Mouse (Mus musculus): ENCODE data around the gene Cpn1. TPM values are rescaled to one million over a fixed set of nuclear protein-coding genes. Genes with fewer than 3 reads are reported as not detected.

Cpn1 gene
- polyA plus RNA-seq, 1 experiment = 0.15 TPM

- no peak for TF ChIP-seq CTCF (IDR thresholded peaks at IDR 0.05; ENCODE audit: borderline replicate concordance, extremely low read depth, insufficient read depth, insufficient read length)
- TF ChIP-seq POLR2A (IDR thresholded peaks at IDR 0.05; ENCODE audit: borderline replicate concordance, extremely low read depth, insufficient read depth, insufficient read length, poor library complexity, severe bottlenecking) = no peak
- no peak for DNase-seq (ENCODE audit: low read depth)
Measured at GRCm38 (mm10) chr19:43919841-43920240, 66.5 kb downstream of the Cpn1 start.

- no peak for TF ChIP-seq CTCF (IDR thresholded peaks at IDR 0.05; ENCODE audit: borderline replicate concordance, extremely low read depth, insufficient read depth, insufficient read length)
- TF ChIP-seq POLR2A (IDR thresholded peaks at IDR 0.05; ENCODE audit: borderline replicate concordance, extremely low read depth, insufficient read depth, insufficient read length, poor library complexity, severe bottlenecking) = no peak
- no peak for DNase-seq (ENCODE audit: low read depth)
Measured at GRCm38 (mm10) chr19:43918834-43919233, 67.5 kb downstream of the Cpn1 start.

GRCm38 (mm10) chr19:43917763-43918162 lies 68.6 kb downstream of the Cpn1 start:
- no peak for TF ChIP-seq POLR2A (IDR thresholded peaks at IDR 0.05; ENCODE audit: borderline replicate concordance, extremely low read depth, insufficient read depth, insufficient read length, poor library complexity, severe bottlenecking)
- DNase-seq (ENCODE audit: low read depth) = no peak

GRCm38 (mm10) chr19:43917406-43917691 lies 69.0 kb downstream of the Cpn1 start:
- no peak for TF ChIP-seq CTCF (IDR thresholded peaks at IDR 0.05; ENCODE audit: borderline replicate concordance, extremely low read depth, insufficient read depth, insufficient read length)
- TF ChIP-seq POLR2A (IDR thresholded peaks at IDR 0.05; ENCODE audit: borderline replicate concordance, extremely low read depth, insufficient read depth, insufficient read length, poor library complexity, severe bottlenecking) = no peak
- DNase-seq (ENCODE audit: low read depth) = no peak

- DNase-seq (ENCODE audit: low read depth) = no peak
Measured at GRCm38 (mm10) chr19:43916586-43917405, 69.6 kb downstream of the Cpn1 start.

GRCm38 (mm10) chr19:43915431-43915830 lies 70.9 kb downstream of the Cpn1 start:
- TF ChIP-seq POLR2A (IDR thresholded peaks at IDR 0.05; ENCODE audit: borderline replicate concordance, extremely low read depth, insufficient read depth, insufficient read length, poor library complexity, severe bottlenecking) = no peak
- no peak for TF ChIP-seq CTCF (IDR thresholded peaks at IDR 0.05; ENCODE audit: borderline replicate concordance, extremely low read depth, insufficient read depth, insufficient read length)
- DNase-seq (ENCODE audit: low read depth) = no peak

More at GRCm38 (mm10) chr19:43916586-43917405, 69.6 kb downstream of the Cpn1 start:
- TF ChIP-seq CTCF (IDR thresholded peaks at IDR 0.05; ENCODE audit: borderline replicate concordance, extremely low read depth, insufficient read depth, insufficient read length) = no peak
- TF ChIP-seq POLR2A (IDR thresholded peaks at IDR 0.05; ENCODE audit: borderline replicate concordance, extremely low read depth, insufficient read depth, insufficient read length, poor library complexity, severe bottlenecking) = no peak

- DNase-seq (ENCODE audit: low read depth) = no peak
- no peak for TF ChIP-seq POLR2A (IDR thresholded peaks at IDR 0.05; ENCODE audit: borderline replicate concordance, extremely low read depth, insufficient read depth, insufficient read length, poor library complexity, severe bottlenecking)
- no peak for TF ChIP-seq CTCF (IDR thresholded peaks at IDR 0.05; ENCODE audit: borderline replicate concordance, extremely low read depth, insufficient read depth, insufficient read length)
Measured at GRCm38 (mm10) chr19:43914986-43915385, 71.4 kb downstream of the Cpn1 start.

- no peak for TF ChIP-seq CTCF (IDR thresholded peaks at IDR 0.05; ENCODE audit: borderline replicate concordance, extremely low read depth, insufficient read depth, insufficient read length)
- no peak for TF ChIP-seq POLR2A (IDR thresholded peaks at IDR 0.05; ENCODE audit: borderline replicate concordance, extremely low read depth, insufficient read depth, insufficient read length, poor library complexity, severe bottlenecking)
- no peak for DNase-seq (ENCODE audit: low read depth)
Measured at GRCm38 (mm10) chr19:43912775-43913486, 73.4 kb downstream of the Cpn1 start.

GRCm38 (mm10) chr19:43906492-43906891 lies 79.9 kb downstream of the Cpn1 start:
- DNase-seq (ENCODE audit: low read depth) = no peak
- no peak for TF ChIP-seq CTCF (IDR thresholded peaks at IDR 0.05; ENCODE audit: borderline replicate concordance, extremely low read depth, insufficient read depth, insufficient read length)

Other genes starting within 250 kb of the Cpn1 start
- 4.3 and 5.1 TPM in 2 replicates for gene Cutc, start 233.6 kb downstream of the Cpn1 start, polyA plus RNA-seq (2012; rRNA removed)
- gene Cox15, start 233.6 kb downstream of the Cpn1 start, polyA plus RNA-seq (2012; rRNA removed) = 15.1 and 19.5 TPM in 2 replicates
- 0.04 and 0.15 TPM in 2 replicates for gene Abcc2, start 204.4 kb downstream of the Cpn1 start, polyA plus RNA-seq (2012; rRNA removed)
- gene Dnmbp, start 46.4 kb downstream of the Cpn1 start, polyA plus RNA-seq (2012; rRNA removed) = 16.1 and 16.9 TPM in 2 replicates
- 0.04 and 0.05 TPM in 2 replicates for gene Cyp2c23, start 42.7 kb upstream of the Cpn1 start, polyA plus RNA-seq (2012; rRNA removed)
- gene Erlin1, start 83.2 kb upstream of the Cpn1 start, polyA plus RNA-seq (2012; rRNA removed) = 18.3 and 19.6 TPM in 2 replicates
- 107 and 111 TPM in 2 replicates for gene Chuk, start 120.9 kb upstream of the Cpn1 start, polyA plus RNA-seq (2012; rRNA removed)
- 30.7 and 31.7 TPM in 2 replicates for gene Cwf19l1, start 149.3 kb upstream of the Cpn1 start, polyA plus RNA-seq (2012; rRNA removed)
- gene Bloc1s2, start 159.9 kb upstream of the Cpn1 start, polyA plus RNA-seq (2012; rRNA removed) = 91.2 and 104 TPM in 2 replicates
- gene Pkd2l1, start 205.9 kb upstream of the Cpn1 start, polyA plus RNA-seq (2012; rRNA removed) = 0.19 and 0.26 TPM in 2 replicates
- gene Scd3, start 216.7 kb upstream of the Cpn1 start, polyA plus RNA-seq (2012; rRNA removed) = 3.1 and 3.5 TPM in 2 replicates